Mouse (Mus musculus) heart, adult 2 months (tissue): Measurements from ENCODE around the gene Lamtor3.

Experiments
- CTCF ChIP-seq: fragments of 200-600 bp; IDR thresholded peaks from 2 replicates; pipeline ENCODE4 v1.8.1; 2022; ENCODE audit warnings: antibody characterized with exemption, mild to moderate bottlenecking, moderate library complexity
- EP300 ChIP-seq: fragments of 200-500 bp; IDR thresholded peaks from 2 replicates; pipeline ENCODE4 v1.6.1; 2011; ENCODE audit warnings: low read depth, low read length, control low read depth; ENCODE audit not compliant: insufficient read depth
- POLR2A ChIP-seq: fragments of 200-500 bp; IDR thresholded peaks from 2 replicates; pipeline ENCODE4 v1.6.1; 2011; ENCODE audit warnings: mild to moderate bottlenecking, low read depth, low read length, control low read depth; ENCODE audit not compliant: insufficient read depth

DNA sequence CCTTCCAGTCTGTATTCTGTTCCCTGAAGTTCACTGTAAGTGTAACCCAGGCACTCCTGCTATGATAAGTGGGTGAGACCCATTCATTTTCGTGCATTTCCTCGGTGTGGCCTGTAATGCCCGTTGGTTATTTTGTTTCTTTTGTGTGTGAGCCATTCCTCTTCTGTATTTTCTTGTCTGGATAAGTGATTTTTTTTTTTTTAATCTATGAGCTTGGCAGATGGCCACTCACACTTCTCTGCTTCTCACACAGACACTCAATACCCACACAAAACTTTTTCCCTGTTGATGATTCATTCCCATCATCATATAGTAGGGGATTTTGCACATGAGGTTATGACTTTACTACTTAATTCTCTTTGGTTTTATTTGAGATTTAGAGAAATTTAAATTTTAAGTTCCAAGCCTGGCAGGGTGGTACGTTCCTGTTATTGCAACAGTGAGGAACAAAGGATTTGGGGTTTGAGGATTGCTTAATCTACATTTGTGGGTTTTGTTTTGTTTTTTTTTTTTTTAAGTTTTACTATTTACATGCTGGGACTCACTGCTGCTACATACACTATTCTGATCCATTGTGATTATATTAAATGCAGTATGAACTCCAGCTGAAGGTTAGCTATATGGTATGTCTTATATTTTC lies 38.1 kb upstream of the Lamtor3 start:
- TF ChIP-seq POLR2A = no peak
- no peak for TF ChIP-seq CTCF
- no peak for TF ChIP-seq EP300
